Mouse (Mus musculus) myocyte (in vitro differentiated cells): Measurements from ENCODE around the gene Arhgap8. TPM values are rescaled to one million over a fixed set of nuclear protein-coding genes. Genes with fewer than 3 reads are reported as not detected.
A peak's percentile ranks its signal among the peaks of the same experiment; 100 is the strongest.
"Not testable (repeated sequence)": the region's sequence is repeated elsewhere in the genome, so short reads cannot be mapped to it uniquely, and the experiment has no call there.

Source experiments
- H3K27me3 ChIP-seq: one replicate; pipeline ENCODE4 v1.6.1; 2011; ENCODE audit not compliant: control insufficient read depth, insufficient read depth, insufficient read length
- H3K36me3 ChIP-seq: one replicate; pipeline ENCODE4 v1.6.1; 2011; ENCODE audit not compliant: control insufficient read depth, insufficient read depth
- H3K4me2 ChIP-seq: one replicate; pipeline ENCODE4 v1.6.1; 2011; ENCODE audit warnings: low read depth, control low read depth
- H3K4me3 ChIP-seq: one replicate; pipeline ENCODE4 v1.5.1; 2011; ENCODE audit warnings: mild to moderate bottlenecking, control low read depth, moderate library complexity
- H3K79me2 ChIP-seq: one replicate; pipeline ENCODE4 v1.6.1; 2011; ENCODE audit not compliant: control insufficient read depth, insufficient read depth
- H3ac ChIP-seq: one replicate; pipeline ENCODE4 v1.6.1; 2011; ENCODE audit not compliant: control insufficient read depth, insufficient read length
- CEBPB ChIP-seq: IDR thresholded peaks from 2 replicates; pipeline ENCODE4 v1.6.1; 2011; ENCODE audit warnings: mild to moderate bottlenecking, moderate library complexity; ENCODE audit not compliant: poor library complexity, insufficient read depth, severe bottlenecking
- E2F4 ChIP-seq: IDR thresholded peaks from one replicate; pipeline ENCODE4 v1.6.1; 2011; ENCODE audit warnings: mild to moderate bottlenecking, control low read depth, moderate library complexity; ENCODE audit not compliant: insufficient read depth
- MAX ChIP-seq: IDR thresholded peaks from one replicate; pipeline ENCODE4 v1.6.1; 2011; ENCODE audit warnings: low read depth, mild to moderate bottlenecking, control low read depth
- MYOD1 ChIP-seq, 3 experiments: IDR thresholded peaks; one replicate each; pipeline ENCODE4 v1.6.1; 2011; ENCODE audit warnings: control low read depth in 2 of 3, low read depth in 2 of 3, mild to moderate bottlenecking in 2 of 3, moderate library complexity in 1 of 3; ENCODE audit not compliant: insufficient read length in 2 of 3, control insufficient read depth in 1 of 3
- MYOG ChIP-seq, 3 experiments: IDR thresholded peaks; one replicate each; pipeline ENCODE4 v1.6.1; 2011; ENCODE audit warnings: control low read depth in 2 of 3, low read depth in 2 of 3, mild to moderate bottlenecking in 2 of 3; ENCODE audit not compliant: insufficient read length in 2 of 3, control insufficient read depth in 1 of 3, insufficient read depth in 1 of 3
- POLR2A ChIP-seq: IDR thresholded peaks from one replicate; pipeline ENCODE4 v1.6.1; 2011; ENCODE audit warnings: low read depth, mild to moderate bottlenecking, control low read depth, moderate library complexity; ENCODE audit not compliant: insufficient read length
- POLR2AphosphoS2 ChIP-seq: IDR thresholded peaks from one replicate; pipeline ENCODE4 v1.6.1; 2011; ENCODE audit warnings: low read depth, control low read depth; ENCODE audit not compliant: insufficient read length
- REST ChIP-seq: IDR thresholded peaks from one replicate; pipeline ENCODE4 v1.6.1; 2011; ENCODE audit warnings: mild to moderate bottlenecking, control low read depth, moderate library complexity; ENCODE audit not compliant: insufficient read depth, insufficient read length
- SRF ChIP-seq: IDR thresholded peaks from one replicate; pipeline ENCODE4 v1.6.1; 2011; ENCODE audit warnings: low read depth; ENCODE audit not compliant: control insufficient read depth, insufficient read length
- TCF12 ChIP-seq: IDR thresholded peaks from one replicate; pipeline ENCODE4 v1.6.1; 2011; ENCODE audit warnings: mild to moderate bottlenecking, control low read depth; ENCODE audit not compliant: poor library complexity, insufficient read depth, severe bottlenecking
- TCF3 ChIP-seq: IDR thresholded peaks from one replicate; pipeline ENCODE4 v1.6.1; 2011; ENCODE audit warnings: low read depth, control low read depth; ENCODE audit not compliant: insufficient read length
- USF1 ChIP-seq: IDR thresholded peaks from one replicate; pipeline ENCODE4 v1.6.1; 2011; ENCODE audit warnings: low read depth, mild to moderate bottlenecking, control low read depth, moderate library complexity
- polyA plus RNA-seq: library from polyadenylated mRNA; unstranded; fragments of >200 nt; fragmentation: generic; extraction: Trizol; gene quantifications from one replicate; pipeline ENCODE4 v1.2.1, GENCODE M21; 2012; ENCODE audit warnings: missing spikeins

Gene Arhgap8
- polyA plus RNA-seq, 1 experiment, result not detected

DNA sequence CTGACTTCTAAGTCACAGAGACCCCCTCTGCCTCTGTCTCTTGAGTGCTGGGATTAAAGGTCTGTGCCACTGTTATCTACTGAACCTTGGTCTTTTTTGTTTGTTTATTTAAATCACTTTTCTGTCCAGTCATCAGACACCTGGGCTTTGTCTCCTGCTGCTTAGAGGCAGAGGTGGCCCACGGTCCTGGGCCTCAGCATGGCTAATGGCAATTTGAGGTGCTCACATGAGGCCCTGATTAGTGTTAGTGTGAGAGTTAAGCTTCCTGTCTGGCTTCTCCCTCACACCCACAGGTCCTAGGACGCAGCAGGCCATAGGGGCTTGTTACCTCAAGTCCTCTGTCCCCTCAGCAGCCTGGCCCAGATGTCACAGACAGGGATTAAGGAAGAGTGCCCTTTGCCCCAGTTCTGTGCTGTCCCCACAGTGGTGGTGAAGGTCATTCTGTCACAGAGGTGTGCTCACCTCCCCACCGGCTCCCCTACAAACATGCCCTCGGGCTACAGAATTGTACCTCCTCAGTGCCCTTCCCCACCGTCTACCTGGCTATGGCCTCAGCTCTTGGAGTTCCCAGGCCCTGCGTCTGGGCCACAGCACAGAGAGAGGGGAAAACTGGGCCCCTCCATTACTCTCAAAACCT is 12.8 kb upstream of the Arhgap8 start:
- H3K79me2 ChIP-seq, result no peaks in the 10 kb centered on the region
- H3K4me2 ChIP-seq, result no peak overlapping the region
- TF ChIP-seq MYOG (IDR thresholded peaks at IDR 0.05; ENCODE audit: control insufficient read depth in 1 of 3, insufficient read depth in 1 of 3, insufficient read length in 2 of 3, low read depth in 2 of 3) (no peak), SRF (no peak), CEBPB (no peak), TCF12 (no peak), MYOD1 (IDR thresholded peaks at IDR 0.05; ENCODE audit: control insufficient read depth in 1 of 3, insufficient read length in 2 of 3, low read depth in 2 of 3) (no peak), POLR2A (no peak), REST (no peak), USF1 (no peak), TCF3 (no peak)
- H3ac ChIP-seq, result no peak overlapping the region
- no peaks in the 10 kb centered on the region for H3K27me3 ChIP-seq
- no peak overlapping the region for H3K4me3 ChIP-seq
- H3K36me3 ChIP-seq, result no peaks in the 10 kb centered on the region

DNA sequence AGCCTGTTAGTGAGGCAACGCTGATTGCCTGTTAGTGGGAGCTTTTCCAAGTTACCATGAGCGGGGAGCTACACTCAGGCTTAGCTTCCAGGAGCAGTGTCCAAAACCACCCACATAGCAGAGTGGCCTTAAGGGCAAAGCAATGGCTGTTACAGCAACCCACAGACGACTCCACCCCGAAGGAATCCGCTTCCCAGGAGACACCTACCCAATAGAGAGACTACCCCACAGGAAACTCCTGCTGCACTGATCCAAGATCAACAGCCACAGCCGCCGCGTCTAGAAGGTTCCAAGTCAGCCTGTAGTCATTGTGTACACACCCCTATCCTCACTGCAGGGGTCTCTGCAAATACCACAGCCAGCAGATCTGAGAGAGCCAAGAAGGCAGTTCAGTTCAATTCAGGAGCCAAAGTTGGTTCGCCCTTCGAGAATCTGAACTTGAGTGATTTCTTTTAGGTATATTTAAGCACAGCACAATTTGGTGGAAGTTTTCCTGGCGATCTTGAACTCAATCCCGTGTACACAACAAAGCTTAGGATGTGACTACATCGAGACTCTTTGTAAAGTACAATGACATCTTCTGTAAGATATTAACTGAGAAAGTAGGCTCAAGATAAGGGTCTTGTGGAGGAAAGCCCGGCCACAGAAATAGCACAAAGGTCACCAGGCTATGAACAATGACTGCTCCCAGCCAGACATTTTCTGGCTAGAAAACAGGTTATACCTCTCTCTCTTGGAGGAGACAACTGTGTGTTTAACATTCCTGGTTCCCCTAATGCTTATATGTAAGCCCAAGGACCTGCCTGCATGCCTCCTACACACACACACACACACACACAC is 7.1 kb upstream of the Arhgap8 start:
- no peak for TF ChIP-seq POLR2AphosphoS2
- peak in 1 of 3 experiments; percentile 14 for TF ChIP-seq MYOD1 (IDR thresholded peaks at IDR 0.05; ENCODE audit: control insufficient read depth in 1 of 3, insufficient read length in 2 of 3, low read depth in 2 of 3)

DNA sequence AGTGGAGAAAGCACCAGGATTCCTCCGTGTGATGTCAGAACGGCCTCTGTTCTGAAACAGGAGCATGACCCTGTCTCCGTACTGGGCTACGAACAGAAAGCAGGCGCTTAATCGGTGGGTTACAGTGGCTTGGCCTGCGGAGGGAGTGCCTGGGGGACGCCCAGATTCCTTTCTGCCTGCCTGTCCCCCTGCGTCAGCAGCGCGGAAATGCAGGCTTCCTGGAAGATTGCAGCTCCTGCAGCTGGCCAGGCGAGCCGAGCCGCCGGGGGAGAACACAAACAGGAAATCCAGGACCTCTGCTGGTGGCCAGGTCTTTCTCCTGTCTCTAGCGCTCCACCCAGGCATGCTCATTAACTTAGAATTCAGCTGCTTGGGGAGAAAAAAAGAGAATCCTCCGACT is 5.1 kb upstream of the Arhgap8 start:
- peak overlapping the region; percentile 9 for H3ac ChIP-seq
- peak overlapping the region; percentile 2 for H3K4me3 ChIP-seq

More for the DNA sequence above, 7.1 kb upstream of the Arhgap8 start:
- no peaks in the 10 kb centered on the region for H3K79me2 ChIP-seq
- no peak overlapping the region for H3K4me2 ChIP-seq
- no peaks in the 10 kb centered on the region for H3K36me3 ChIP-seq
- H3K4me3 ChIP-seq, result no peak overlapping the region
- no peak overlapping the region for H3ac ChIP-seq
- H3K27me3 ChIP-seq, result no peaks in the 10 kb centered on the region

DNA sequence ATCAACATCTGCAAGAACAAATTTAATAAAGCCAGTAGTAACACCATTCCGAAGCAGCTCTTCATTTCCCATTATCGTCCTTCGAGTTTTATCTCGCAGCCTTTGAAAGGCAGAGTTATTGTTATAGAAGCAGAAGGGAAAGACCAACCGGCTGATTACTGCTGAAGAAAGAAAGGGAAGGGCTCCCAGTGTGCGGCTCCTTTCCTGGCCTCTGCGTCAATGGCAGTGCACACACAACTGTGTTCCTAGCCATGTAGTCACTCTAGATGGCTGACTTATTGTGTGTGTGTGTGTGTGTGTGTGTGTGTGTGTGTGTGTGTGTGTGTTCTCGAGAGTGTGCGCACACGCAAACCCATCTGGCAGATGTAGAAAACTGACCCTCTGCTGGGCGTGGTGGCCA is 4.7 kb upstream of the Arhgap8 start:
- Histone ChIP-seq H3ac (peak overlapping the region; percentile 9), H3K27me3 (no peaks in the 10 kb centered on the region), H3K4me3 (peak overlapping the region; percentile 2), H3K79me2 (no peaks in the 10 kb centered on the region), H3K36me3 (no peaks in the 10 kb centered on the region), H3K4me2 (peak overlapping the region; percentile 72)
- TF ChIP-seq SRF (no peak), POLR2A (peak; percentile 17), TCF3 (no peak)

More for the DNA sequence above, 5.1 kb upstream of the Arhgap8 start:
- Histone ChIP-seq H3K79me2 (no peaks in the 10 kb centered on the region), H3K36me3 (no peaks in the 10 kb centered on the region), H3K27me3 (no peaks in the 10 kb centered on the region), H3K4me2 (peak overlapping the region; percentile 72)
- no peak for TF ChIP-seq MAX
- TF ChIP-seq MYOD1 (IDR thresholded peaks at IDR 0.05; ENCODE audit: control insufficient read depth in 1 of 3, insufficient read length in 2 of 3, low read depth in 2 of 3), result peak in 2 of 3 experiments; percentile 44 to 75
- TF ChIP-seq TCF3, result peak; percentile 14
- no peak for TF ChIP-seq E2F4
- no peak for TF ChIP-seq TCF12
- no peak for TF ChIP-seq CEBPB
- TF ChIP-seq USF1, result no peak
- peak in 1 of 3 experiments; percentile 83 for TF ChIP-seq MYOG (IDR thresholded peaks at IDR 0.05; ENCODE audit: control insufficient read depth in 1 of 3, insufficient read depth in 1 of 3, insufficient read length in 2 of 3, low read depth in 2 of 3)
- TF ChIP-seq POLR2A, result peak; percentile 44
- TF ChIP-seq POLR2AphosphoS2, result peak; percentile 23
- TF ChIP-seq SRF, result no peak

DNA sequence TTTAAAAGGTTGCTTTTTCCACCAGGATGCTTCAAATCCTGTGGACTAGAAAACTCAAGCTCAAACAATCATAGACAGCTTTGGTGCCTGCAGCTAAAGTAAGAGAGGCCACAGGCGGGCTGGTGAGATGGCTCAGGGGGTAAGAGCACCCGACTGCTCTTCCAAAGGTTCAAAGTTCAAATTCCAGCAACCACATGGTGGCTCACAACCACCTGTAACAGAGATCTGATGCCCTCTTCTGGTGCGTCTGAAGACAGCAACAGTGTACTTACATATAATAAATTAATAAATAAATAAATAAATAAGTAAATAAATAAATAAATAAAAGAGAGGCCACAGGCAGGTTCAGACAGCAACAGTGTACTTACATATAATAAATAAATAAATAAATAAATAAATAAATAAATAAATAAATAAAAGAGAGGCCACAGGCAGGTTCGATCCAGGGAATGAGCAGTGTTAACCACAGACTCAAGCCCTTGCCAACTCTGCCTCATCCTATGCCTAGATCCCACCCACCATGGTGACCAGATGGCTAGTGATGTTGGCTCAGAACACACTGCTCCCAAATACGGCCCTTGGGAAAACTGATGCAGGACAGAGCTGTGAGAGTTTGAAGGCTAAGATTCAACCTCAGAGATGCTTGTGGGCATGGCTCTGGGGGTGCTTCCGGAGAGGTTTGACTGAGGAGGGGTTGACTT is 2.1 kb upstream of the Arhgap8 start:
- not testable (repeated sequence) for H3K79me2 ChIP-seq, H3K4me3 ChIP-seq, H3K36me3 ChIP-seq, H3K27me3 ChIP-seq, H3K4me2 ChIP-seq, H3ac ChIP-seq
